Mouse (Mus musculus): ENCODE data around the gene Ssbp3.

Gene Ssbp3

GRCm38 (mm10) chr4:106959506-106960302, 49.2 kb downstream of the Ssbp3 start:
- DNase-seq (ENCODE audit: low read depth, low spot score) = no peak

GRCm38 (mm10) chr4:106960476-106960875, 50.0 kb downstream of the Ssbp3 start:
- DNase-seq (ENCODE audit: low read depth, low spot score) = no peak

- no peak for DNase-seq (ENCODE audit: low read depth, low spot score)
Observed at GRCm38 (mm10) chr4:106961321-106961720, 50.8 kb downstream of the Ssbp3 start.

GRCm38 (mm10) chr4:106964356-106964755, 53.9 kb downstream of the Ssbp3 start:
- no peak for DNase-seq (ENCODE audit: low read depth, low spot score)

- DNase-seq (ENCODE audit: low read depth, low spot score) = no peak
Observed at GRCm38 (mm10) chr4:106964996-106965395, 54.5 kb downstream of the Ssbp3 start.

GRCm38 (mm10) chr4:106966443-106966842, 55.9 kb downstream of the Ssbp3 start:
- no peak for DNase-seq (ENCODE audit: low read depth, low spot score)

GRCm38 (mm10) chr4:106968910-106969309, 58.4 kb downstream of the Ssbp3 start:
- DNase-seq (ENCODE audit: low read depth, low spot score) = no peak

GRCm38 (mm10) chr4:106970786-106971185, 60.3 kb downstream of the Ssbp3 start:
- DNase-seq (ENCODE audit: low read depth, low spot score) = no peak

- DNase-seq (ENCODE audit: low read depth, low spot score) = no peak
Observed at GRCm38 (mm10) chr4:106972061-106972460, 61.6 kb downstream of the Ssbp3 start.

GRCm38 (mm10) chr4:106972461-106973384, 62.2 kb downstream of the Ssbp3 start:
- DNase-seq (ENCODE audit: low read depth, low spot score) = no peak

- no peak for DNase-seq (ENCODE audit: low read depth, low spot score)
Observed at GRCm38 (mm10) chr4:106975324-106975723, 64.8 kb downstream of the Ssbp3 start.

GRCm38 (mm10) chr4:106975890-106976289, 65.4 kb downstream of the Ssbp3 start:
- DNase-seq (ENCODE audit: low read depth, low spot score) = no peak

GRCm38 (mm10) chr4:106976576-106976975, 66.1 kb downstream of the Ssbp3 start:
- no peak for DNase-seq (ENCODE audit: low read depth, low spot score)

GRCm38 (mm10) chr4:106977218-106977651, 66.7 kb downstream of the Ssbp3 start:
- DNase-seq (ENCODE audit: low read depth, low spot score) = no peak

GRCm38 (mm10) chr4:106978376-106978775, 67.9 kb downstream of the Ssbp3 start:
- no peak for DNase-seq (ENCODE audit: low read depth, low spot score)

- DNase-seq (ENCODE audit: low read depth, low spot score) = no peak
Observed at GRCm38 (mm10) chr4:106980669-106981068, 70.2 kb downstream of the Ssbp3 start.

GRCm38 (mm10) chr4:106981385-106982103, 71.0 kb downstream of the Ssbp3 start:
- DNase-seq (ENCODE audit: low read depth, low spot score) = no peak

GRCm38 (mm10) chr4:106982344-106983121, 72.0 kb downstream of the Ssbp3 start:
- no peak for DNase-seq (ENCODE audit: low read depth, low spot score)

- no peak for DNase-seq (ENCODE audit: low read depth, low spot score)
Observed at GRCm38 (mm10) chr4:106983908-106984515, 73.5 kb downstream of the Ssbp3 start.

GRCm38 (mm10) chr4:106985289-106985688, 74.8 kb downstream of the Ssbp3 start:
- DNase-seq (ENCODE audit: low read depth, low spot score) = no peak

Data from ES-CJ7 (cell line).